Mouse (Mus musculus) G1E (cell line): ENCODE results near the gene Plcb1. TPM values are rescaled to one million over a fixed set of nuclear protein-coding genes. Genes with fewer than 3 reads are reported as not detected.

ENCODE experiments used
- ATAC-seq: 2 replicates; pipeline ENCODE4 v1.8.0; 2016; ENCODE audit warnings: mild to moderate bottlenecking; ENCODE audit not compliant: insufficient number of reproducible peaks, poor library complexity, low FRiP score, severe bottlenecking; ENCODE audit errors: extremely low read depth
- DNase-seq: peaks from one replicate; pipeline ENCODE4 v3.0.0; 2012; ENCODE audit warnings: low spot score
- H3K27me3 ChIP-seq: 2 replicates; pipeline ENCODE4 v1.6.1; 2012; ENCODE audit warnings: mild to moderate bottlenecking, low read length, inconsistent platforms; ENCODE audit not compliant: insufficient read depth
- H3K36me3 ChIP-seq: replicated peaks from 2 replicates; pipeline ENCODE3; 2012; ENCODE audit warnings: mild to moderate bottlenecking, inconsistent platforms
- H3K4me1 ChIP-seq: 2 replicates; pipeline ENCODE4 v1.6.1; 2012; ENCODE audit warnings: low read depth, low read length, inconsistent platforms, mixed read lengths; ENCODE audit not compliant: insufficient read depth
- H3K4me3 ChIP-seq: 2 replicates; pipeline ENCODE4 v1.5.1; 2012; ENCODE audit warnings: low read depth, mild to moderate bottlenecking, inconsistent platforms, low read length, moderate library complexity, mixed read lengths
- H3K9me3 ChIP-seq: replicated peaks from 2 replicates; pipeline ENCODE4 v1.6.1; 2012; ENCODE audit warnings: inconsistent platforms
- CTCF ChIP-seq: IDR thresholded peaks from 2 replicates; pipeline ENCODE4 v1.5.1; 2012; ENCODE audit warnings: low read depth, low read length, inconsistent platforms, mixed read lengths
- GATA1 ChIP-seq: IDR thresholded peaks from 2 replicates; pipeline ENCODE4 v1.6.1; 2012; ENCODE audit warnings: borderline replicate concordance, low read length, inconsistent platforms, mixed read lengths
- GATA2 ChIP-seq: IDR thresholded peaks from 2 replicates; pipeline ENCODE4 v1.6.1; 2012; ENCODE audit warnings: low read depth, low read length, inconsistent platforms, borderline replicate concordance
- POLR2AphosphoS5 ChIP-seq: IDR thresholded peaks from 2 replicates; pipeline ENCODE4 v1.6.1; 2012; ENCODE audit warnings: low read depth, low read length, inconsistent platforms; ENCODE audit not compliant: insufficient replicate concordance
- TAL1 ChIP-seq: conservative IDR thresholded peaks from 2 replicates; pipeline ENCODE4 v1.6.1; 2012; ENCODE audit warnings: low read depth, low read length, inconsistent platforms, mixed read lengths
- polyA plus RNA-seq: library from polyadenylated mRNA; stranded (reverse); fragments of >175 nt; gene quantifications from 2 replicates; pipeline ENCODE4 v1.2.3, GENCODE M21; 2012
- total RNA-seq, 2 experiments: library from RNA; stranded (forward) in 1 of 2; stranded (reverse) in 1 of 2; fragments of 200-1000 nt in 1 of 2; fragments of >200 nt in 1 of 2; fragmentation: Nextera tagmentation in 1 of 2; gene quantifications; 2 replicates each; pipeline ENCODE4 v1.2.3; 2014 to 2017

The Plcb1 gene
- total and polyA plus RNA-seq, 3 experiments, result 0.16 TPM; not detected in 2

GRCm38 (mm10) chr2:135230262-135230661 is 444.4 kb downstream of the Plcb1 start:
- ATAC-seq (no peak), DNase-seq (no peak)
- no peaks in the 10 kb centered on the region for H3K9me3 ChIP-seq
- H3K4me3 ChIP-seq, result no peak overlapping the region
- TF ChIP-seq GATA1 (no peak), POLR2AphosphoS5 (no peak), TAL1 (no peak), CTCF (no peak)
- H3K36me3 ChIP-seq, result no peaks in the 10 kb centered on the region
- no peaks in the 10 kb centered on the region for H3K4me1 ChIP-seq
- H3K27me3 ChIP-seq, result no peaks in the 10 kb centered on the region

DNA sequence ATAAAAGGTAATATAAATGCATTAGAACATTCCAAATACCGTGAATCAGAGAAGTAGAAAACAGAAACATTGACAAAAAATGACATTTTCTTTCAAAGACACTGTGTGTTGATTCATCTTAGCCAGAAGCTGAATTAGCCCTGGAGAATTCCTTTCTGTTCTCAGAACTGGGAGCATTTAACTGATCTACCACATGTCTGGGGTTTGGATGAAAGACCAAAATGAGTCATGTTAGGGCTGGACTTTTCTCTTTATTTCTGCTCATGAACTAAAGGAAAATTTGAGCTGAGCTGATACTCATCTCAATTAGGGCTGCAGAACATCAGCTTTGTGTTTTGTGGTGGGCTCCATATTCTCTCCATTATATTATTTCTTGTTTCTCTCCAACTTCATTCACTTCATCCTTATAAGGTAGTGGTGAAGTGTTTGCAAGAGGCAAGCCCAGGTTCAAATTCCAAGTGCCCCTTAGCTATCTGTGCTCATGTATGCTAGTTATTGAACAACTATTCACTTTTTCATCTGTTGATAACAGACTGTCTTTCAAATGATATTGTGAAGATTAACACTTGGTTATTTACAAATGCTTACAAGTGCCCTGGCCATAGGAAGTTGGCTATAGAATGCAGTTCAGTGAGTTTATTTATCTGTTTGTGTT is 456.9 kb downstream of the Plcb1 start:
- H3K4me1 ChIP-seq, result no peaks in the 10 kb centered on the region
- TF ChIP-seq GATA1 (no peak), CTCF (no peak), GATA2 (no peak), TAL1 (no peak), POLR2AphosphoS5 (no peak)
- H3K36me3 ChIP-seq, result no peaks in the 10 kb centered on the region
- no peaks in the 10 kb centered on the region for H3K27me3 ChIP-seq
- ATAC-seq (no peak), DNase-seq (no peak)
- H3K4me3 ChIP-seq, result no peak overlapping the region
- 0 out of 2 replicates have a peak, but pooled peaks cover 2% of the 10 kb centered on the region for H3K9me3 ChIP-seq

DNA sequence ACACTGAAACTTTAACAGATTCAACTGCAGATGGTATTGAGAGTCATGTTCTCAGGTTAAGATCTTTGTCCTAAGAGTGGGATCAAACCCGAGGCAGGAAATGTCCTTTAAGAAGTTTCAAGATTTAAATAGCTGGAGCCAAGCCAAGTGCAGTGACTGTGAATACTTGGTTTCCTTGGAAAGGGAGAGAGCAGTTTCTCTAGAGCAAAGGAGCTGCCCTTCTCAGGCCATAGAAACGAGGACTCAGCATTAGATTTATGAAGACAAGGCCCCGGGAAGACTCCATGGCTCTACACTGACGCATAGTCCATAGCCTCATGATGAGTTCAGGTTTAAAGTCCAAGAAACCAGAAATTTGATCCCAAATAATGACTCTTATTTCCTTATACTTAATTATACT is 457.9 kb downstream of the Plcb1 start:
- H3K4me3 ChIP-seq, result no peak overlapping the region
- DNase-seq (no peak), ATAC-seq (no peak)

GRCm38 (mm10) chr2:135249925-135250324 is 464.1 kb downstream of the Plcb1 start:
- H3K4me1 ChIP-seq, result no peaks in the 10 kb centered on the region
- ATAC-seq, result no peak
- DNase-seq, result no peak
- no peaks in the 10 kb centered on the region for H3K27me3 ChIP-seq
- H3K36me3 ChIP-seq, result no peaks in the 10 kb centered on the region
- TF ChIP-seq GATA1, result no peak
- no peak overlapping the region for H3K4me3 ChIP-seq
- H3K9me3 ChIP-seq, result no peaks in the 10 kb centered on the region

More for the DNA sequence above, 457.9 kb downstream of the Plcb1 start:
- no peak for TF ChIP-seq POLR2AphosphoS5
- no peak for TF ChIP-seq GATA2
- no peak for TF ChIP-seq TAL1
- TF ChIP-seq GATA1, result no peak
- Histone ChIP-seq H3K27me3 (no peaks in the 10 kb centered on the region), H3K9me3 (0 out of 2 replicates have a peak, but pooled peaks cover 2% of the 10 kb centered on the region), H3K36me3 (no peaks in the 10 kb centered on the region), H3K4me1 (no peaks in the 10 kb centered on the region)

- Histone ChIP-seq H3K4me3 (no peak overlapping the region), H3K36me3 (no peaks in the 10 kb centered on the region), H3K4me1 (no peaks in the 10 kb centered on the region), H3K27me3 (no peaks in the 10 kb centered on the region), H3K9me3 (no peaks in the 10 kb centered on the region)
- ATAC-seq, result no peak
- no peak for TF ChIP-seq GATA1
- no peak for TF ChIP-seq TAL1
- TF ChIP-seq GATA2, result no peak
- TF ChIP-seq CTCF, result no peak
- TF ChIP-seq POLR2AphosphoS5, result no peak
- DNase-seq, result no peak
Observed at GRCm38 (mm10) chr2:135251821-135252315, 466.0 kb downstream of the Plcb1 start.

DNA sequence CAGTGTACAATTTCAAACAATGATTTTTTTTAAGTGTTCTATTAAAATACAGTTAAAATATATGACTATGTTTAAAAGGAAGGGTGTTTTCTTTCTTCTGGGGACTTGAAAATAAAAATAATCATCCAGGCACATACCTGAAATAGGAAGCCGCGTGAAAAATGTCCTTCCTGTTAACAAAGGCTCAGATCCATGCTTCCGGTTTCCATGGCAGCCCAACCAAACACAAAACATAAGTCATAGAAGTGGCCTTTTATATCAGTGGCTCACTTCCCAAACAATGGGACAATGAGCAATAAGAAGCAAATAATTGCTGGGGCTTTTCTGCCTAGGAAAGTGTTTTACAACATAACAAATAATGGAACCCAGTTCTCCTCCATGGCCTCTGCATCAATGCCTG is 473.3 kb downstream of the Plcb1 start:
- no peaks in the 10 kb centered on the region for H3K4me1 ChIP-seq
- ATAC-seq (no peak), DNase-seq (no peak)
- no peaks in the 10 kb centered on the region; the same call in 1 of the 2 replicates for H3K9me3 ChIP-seq
- H3K27me3 ChIP-seq, result no peaks in the 10 kb centered on the region
- H3K36me3 ChIP-seq, result no peaks in the 10 kb centered on the region
- TF ChIP-seq GATA2, result no peak
- no peak for TF ChIP-seq POLR2AphosphoS5
- no peak for TF ChIP-seq GATA1
- no peak for TF ChIP-seq CTCF
- TF ChIP-seq TAL1, result no peak
- H3K4me3 ChIP-seq, result no peak overlapping the region

DNA sequence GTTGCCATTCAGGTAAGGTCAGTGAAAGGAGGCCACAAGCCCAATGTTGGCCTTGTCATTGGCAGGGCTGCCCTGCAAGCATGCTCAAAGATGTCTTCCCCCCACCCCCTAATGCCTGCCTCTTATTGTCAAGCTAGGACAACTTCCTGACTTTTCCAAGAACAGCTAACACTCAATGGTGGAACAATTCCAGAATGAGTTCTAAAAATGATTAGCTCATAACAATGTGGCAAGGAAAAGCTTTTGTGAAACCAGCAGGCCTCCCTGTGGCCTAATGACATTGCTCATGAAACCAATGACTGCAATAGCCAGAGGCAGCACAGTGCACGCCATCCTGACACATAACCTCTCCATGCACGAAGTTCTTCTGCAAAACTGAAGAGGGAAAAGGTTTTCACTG is 478.1 kb downstream of the Plcb1 start:
- DNase-seq (no peak), ATAC-seq (no peak)
- Histone ChIP-seq H3K4me3 (no peak overlapping the region), H3K36me3 (no peaks in the 10 kb centered on the region), H3K27me3 (no peaks in the 10 kb centered on the region), H3K4me1 (no peaks in the 10 kb centered on the region), H3K9me3 (no peaks in the 10 kb centered on the region; the same call in 1 of the 2 replicates)
- TF ChIP-seq GATA2, result no peak
